ENCODE assay signal across 28 mouse cellular contexts in genomic region chr4:88749926-88750325, GRCm38 (mm10). TPM values are rescaled to one million over a fixed set of nuclear protein-coding genes. Genes with fewer than 3 reads are reported as not detected.
DNase-seq lines count a peak whose midpoint lies in the region; ATAC-seq lines count a peak whose summit lies in the region.
"Had no signal": no experiment of that assay in that cellular context is flagged by ENCODE, and none has a peak within 500 bp of the region (broad histone marks: within the 10 kb centered on the region; RNA-seq: fewer than 3 reads in every experiment).

No protein-coding gene starts in this region.

- no peaks in the 10 kb centered on the region for H3K36me3 ChIP-seq in midbrain, embryonic 11.5 days (ENCODE audit: control insufficient read depth, insufficient read depth, low read length)
- H3K36me3 ChIP-seq in midbrain, embryonic 14.5 days (ENCODE audit: control insufficient read depth, insufficient read depth, low read length) = no peaks in the 10 kb centered on the region
- H3K36me3 ChIP-seq: G1E had no signal

- no peak overlapping the region for H3K4me2 ChIP-seq in midbrain, embryonic 11.5 days
- H3K4me2 ChIP-seq in midbrain, embryonic 14.5 days (ENCODE audit: low read length) = no peak overlapping the region

- peak; percentile 41 for DNase-seq in embryo, embryonic 10 days (ENCODE audit: low spot score)
- DNase-seq in embryo, embryonic 9.5 days (ENCODE audit: extremely low spot score) = no peak
- DNase-seq in embryo, embryonic 11 days = peak; percentile 18
- no peak for DNase-seq in embryo, embryonic 10.5 days (ENCODE audit: low spot score)
- peak; percentile 70 for DNase-seq in heart, adult 11 months
- no peak for DNase-seq in heart, postnatal 14 days
- DNase-seq in midbrain, embryonic 11.5 days (ENCODE audit: low spot score, missing footprints) = peak; percentile 75
- DNase-seq in midbrain, embryonic 14.5 days = no peak
- DNase-seq: adrenal gland, adult 2 months; adrenal gland, adult 8-10 months; adrenal gland, postnatal 10 days; adrenal gland, postnatal 14 days; adrenal gland, postnatal 25 days; adrenal gland, postnatal 36 days; B cell, adult 2 months; cerebellum, adult 11 months; cerebellum, adult 11-12 months had no signal

- ATAC-seq in midbrain, embryonic 11.5 days (ENCODE audit: low FRiP score) = no peak
- ATAC-seq in midbrain, embryonic 14.5 days (ENCODE audit: low FRiP score, low TSS enrichment) = no peak
- ATAC-seq: activated CD4-positive, CD25-positive, alpha-beta regulatory T cell, adult 4 months; CD4-positive, CD25-positive, alpha-beta regulatory T cell, adult 4 months; Patski had no signal

- WGBS in midbrain, embryonic 11.5 days = 80% methylated on average over 6 of the region's 6 CpGs
- WGBS in midbrain, embryonic 14.5 days = 66% methylated on average over 6 of the region's 6 CpGs

- no peaks in the 10 kb centered on the region; the same call in 1 of the 2 replicates for H3K4me1 ChIP-seq in midbrain, embryonic 11.5 days (ENCODE audit: control insufficient read depth, insufficient read depth, low read length)
- no peaks in the 10 kb centered on the region for H3K4me1 ChIP-seq in midbrain, embryonic 14.5 days (ENCODE audit: control insufficient read depth, insufficient read depth, low read length)

- H3K27me3 ChIP-seq in midbrain, embryonic 11.5 days (ENCODE audit: control insufficient read depth, insufficient read depth, low read length) = no peaks in the 10 kb centered on the region
- H3K27me3 ChIP-seq in midbrain, embryonic 14.5 days (ENCODE audit: control insufficient read depth, insufficient read depth, low read length) = no peaks in the 10 kb centered on the region
- H3K27me3 ChIP-seq: Patski had no signal

- intact Hi-C loops in heart, postnatal 14 days (cut with DNase I) = no loop called here

- no peaks in the 10 kb centered on the region for H3K9me3 ChIP-seq in midbrain, embryonic 11.5 days (ENCODE audit: control insufficient read depth, low read length)
- H3K9me3 ChIP-seq in midbrain, embryonic 14.5 days (ENCODE audit: control insufficient read depth, low read length) = no peaks in the 10 kb centered on the region
- H3K9me3 ChIP-seq: G1E had no signal

- H3K9ac ChIP-seq in midbrain, embryonic 11.5 days (ENCODE audit: low read length) = no peak overlapping the region
- H3K9ac ChIP-seq in midbrain, embryonic 14.5 days (replicated peaks; ENCODE audit: low read length) = no peak overlapping the region

- no peak overlapping the region for H3K4me3 ChIP-seq in midbrain, embryonic 11.5 days (ENCODE audit: low read depth, low read length)
- no peak overlapping the region for H3K4me3 ChIP-seq in midbrain, embryonic 14.5 days (replicated peaks; ENCODE audit: low read depth, low read length)

- H3K27ac ChIP-seq in midbrain, embryonic 11.5 days (ENCODE audit: low read depth, low read length) = no peak overlapping the region
- H3K27ac ChIP-seq in midbrain, embryonic 14.5 days (replicated peaks; ENCODE audit: low read depth, low read length) = no peak overlapping the region

RNA-seq across cellular contexts. Expression of gene Gm13271, which starts 4.7 kb away (rescaled TPM):
- not detected for total RNA-seq in heart, postnatal 14 days (2021)
- not detected in 2 replicates for polyA plus RNA-seq in midbrain, embryonic 11.5 days (2014; fragmentation: Nextera tagmentation; extraction: Ambion mirVana)
- not detected in 2 replicates for polyA plus RNA-seq in midbrain, embryonic 14.5 days (2014; fragmentation: Nextera tagmentation; extraction: Ambion mirVana)
- total RNA-seq: adrenal gland, adult 18-20 months; adrenal gland, adult 2 months; adrenal gland, adult 8-10 months; adrenal gland, postnatal 10 days; adrenal gland, postnatal 14 days; adrenal gland, postnatal 25 days; adrenal gland, postnatal 36 days; adrenal gland, postnatal 4 days; CH12.LX; ES-E14; G1E; MEL had no signal
- polyA plus RNA-seq: activated CD4-positive, CD25-positive, alpha-beta regulatory T cell, adult 4 months; adrenal gland, adult 2 months; brain, embryonic 14.5 days; C2C12; CD4-positive, CD25-positive, alpha-beta regulatory T cell, adult 4 months; G1E; Patski had no signal

RNA-seq across cellular contexts. Expression of gene Gm13283, which starts 10.0 kb away (rescaled TPM):
- total RNA-seq in heart, postnatal 14 days (2021) = not detected
- 0.15 TPM in 1 of 2 replicates, not detected in the other for polyA plus RNA-seq in midbrain, embryonic 11.5 days (2014; fragmentation: Nextera tagmentation; extraction: Ambion mirVana)
- not detected in 2 replicates for polyA plus RNA-seq in midbrain, embryonic 14.5 days (2014; fragmentation: Nextera tagmentation; extraction: Ambion mirVana)
- total RNA-seq: adrenal gland, adult 18-20 months; adrenal gland, adult 2 months; adrenal gland, adult 8-10 months; adrenal gland, postnatal 14 days; adrenal gland, postnatal 25 days; adrenal gland, postnatal 4 days; CH12.LX; ES-E14; G1E; MEL had no signal
- polyA plus RNA-seq: adrenal gland, adult 2 months; brain, embryonic 14.5 days; C2C12; G1E; Patski had no signal

RNA-seq across cellular contexts. Expression of gene Gm13290, which starts 23.7 kb away (rescaled TPM):
- not detected for total RNA-seq in heart, postnatal 14 days (2021)
- polyA plus RNA-seq in midbrain, embryonic 11.5 days (2014; fragmentation: Nextera tagmentation; extraction: Ambion mirVana) = not detected in 2 replicates
- polyA plus RNA-seq in midbrain, embryonic 14.5 days (2014; fragmentation: Nextera tagmentation; extraction: Ambion mirVana) = not detected in 2 replicates
- total RNA-seq: adrenal gland, adult 18-20 months; adrenal gland, adult 2 months; adrenal gland, postnatal 10 days; adrenal gland, postnatal 14 days; adrenal gland, postnatal 25 days; adrenal gland, postnatal 36 days; adrenal gland, postnatal 4 days; CH12.LX; ES-E14; G1E; MEL had no signal
- polyA plus RNA-seq: activated CD4-positive, CD25-positive, alpha-beta regulatory T cell, adult 4 months; adrenal gland, adult 2 months; brain, embryonic 14.5 days; CD4-positive, CD25-positive, alpha-beta regulatory T cell, adult 4 months; G1E had no signal

RNA-seq across cellular contexts. Expression of gene Gm13289, which starts 26.8 kb away (rescaled TPM):
- not detected for total RNA-seq in heart, postnatal 14 days (2021)
- not detected in 2 replicates for polyA plus RNA-seq in midbrain, embryonic 11.5 days (2014; fragmentation: Nextera tagmentation; extraction: Ambion mirVana)
- polyA plus RNA-seq in midbrain, embryonic 14.5 days (2014; fragmentation: Nextera tagmentation; extraction: Ambion mirVana) = not detected in 2 replicates
- total RNA-seq: adrenal gland, adult 18-20 months; adrenal gland, adult 2 months; adrenal gland, adult 8-10 months; adrenal gland, postnatal 10 days; adrenal gland, postnatal 14 days; adrenal gland, postnatal 25 days; adrenal gland, postnatal 36 days; adrenal gland, postnatal 4 days; CH12.LX; ES-E14; G1E; MEL had no signal
- polyA plus RNA-seq: activated CD4-positive, CD25-positive, alpha-beta regulatory T cell, adult 4 months; adrenal gland, adult 2 months; brain, embryonic 14.5 days; C2C12; CD4-positive, CD25-positive, alpha-beta regulatory T cell, adult 4 months; G1E; Patski had no signal

RNA-seq across cellular contexts. Expression of gene Klhl9, which starts 27.7 kb away (rescaled TPM):
- total RNA-seq in heart, postnatal 14 days (2021) = 10 to 100 TPM; 73.9 to 75.5 TPM
- polyA plus RNA-seq in midbrain, embryonic 11.5 days (2014; fragmentation: Nextera tagmentation; extraction: Ambion mirVana) = 153 and 169 TPM in 2 replicates
- polyA plus RNA-seq in midbrain, embryonic 14.5 days (2014; fragmentation: Nextera tagmentation; extraction: Ambion mirVana) = 137 and 177 TPM in 2 replicates

Comparison
In these comparisons a context has a peak if more than half of its experiments do, and no peak if none do; other contexts are left out.
1. DNase-seq: peak in embryo, embryonic 10 days (single experiment), embryo, embryonic 11 days (single experiment), heart, adult 11 months (single experiment) and midbrain, embryonic 11.5 days (single experiment); none in embryo, embryonic 9.5 days (single experiment), embryo, embryonic 10.5 days (single experiment), heart, postnatal 14 days (0 of 2) and midbrain, embryonic 14.5 days (single experiment).